Mouse (Mus musculus): Measurements from ENCODE around the gene Sec14l1. TPM values are rescaled to one million over a fixed set of nuclear protein-coding genes. Genes with fewer than 3 reads are reported as not detected.

Sec14l1 gene
- polyA plus RNA-seq, 1 experiment from 2014 or later: 51.0 TPM

DNA sequence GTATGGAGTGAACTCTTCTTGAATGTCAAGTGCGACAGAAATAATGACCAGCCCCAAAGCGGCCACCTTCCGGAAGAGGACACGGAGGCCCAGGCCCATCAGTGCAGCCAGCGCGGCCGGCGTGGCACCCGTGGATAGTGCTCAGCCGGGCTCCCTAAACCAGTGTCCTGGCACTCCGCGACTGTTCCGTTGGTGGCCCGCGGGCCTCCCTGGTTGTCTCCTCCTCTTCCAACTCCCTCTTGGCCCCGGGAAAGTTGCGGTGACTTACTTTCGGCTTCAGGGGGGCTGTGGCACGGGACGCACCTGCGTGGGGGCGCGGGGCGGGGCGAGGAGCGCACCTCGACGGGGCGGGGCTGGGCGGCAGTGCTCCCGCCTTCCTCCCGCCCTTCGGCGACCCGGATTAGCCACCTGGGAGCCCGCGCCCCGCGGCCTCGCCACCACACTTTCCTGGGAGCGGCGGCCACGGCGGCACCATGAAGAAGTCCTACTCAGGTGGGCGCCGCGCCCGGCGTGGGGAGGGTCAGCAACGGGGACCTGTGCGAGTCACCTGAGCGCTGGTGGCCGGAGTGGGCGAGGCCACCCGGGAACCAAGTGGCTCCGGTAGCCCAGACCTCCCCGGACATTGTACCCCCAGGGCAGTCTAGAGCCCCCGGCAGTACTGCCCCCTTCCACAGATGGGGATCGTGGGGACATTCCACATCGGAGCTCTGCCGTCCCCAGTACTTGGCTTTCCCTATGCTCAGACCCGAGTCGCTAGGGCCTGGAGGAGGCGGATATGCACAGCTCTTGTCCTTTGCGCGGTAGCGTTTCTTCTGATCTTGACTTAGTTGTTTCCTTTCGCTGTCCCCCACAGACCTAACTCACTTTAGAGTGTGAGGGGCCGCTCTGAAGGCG lies 84.6 kb downstream of the Sec14l1 start, which contains the start of gene Sept9:
TSS of gene Sept9 (plus strand) at position 380 of the 894 bp plus-strand sequence.
- 0 out of 2 replicates have a peak, but pooled peaks have one; percentile 20 for ATAC-seq (replicated peaks; ENCODE audit: extremely low read depth, insufficient read depth, low FRiP score)
- Histone ChIP-seq H3K4me1 (ENCODE audit: control insufficient read depth, insufficient read depth, low read length) (peaks cover 5% of the 10 kb centered on the region), H3K27me3 (ENCODE audit: control insufficient read depth, insufficient read depth, low read length) (peaks cover 16% of the 10 kb centered on the region), H3K4me2 (ENCODE audit: low read depth, low read length) (peak within 1 kb of the TSS; percentile 99), H3K4me3 (ENCODE audit: low read length) (peak within 1 kb of the TSS; percentile 55), H3K9me3 (replicated peaks; ENCODE audit: control insufficient read depth, low read length) (no peaks in the 10 kb centered on the region), H3K36me3 (ENCODE audit: control insufficient read depth, insufficient read depth) (no peaks in the 10 kb centered on the region), H3K27ac (ENCODE audit: low read length) (no peak within 1 kb of the TSS), H3K9ac (ENCODE audit: low read length) (peak within 1 kb of the TSS; percentile 70)
- WGBS: 1% methylated on average over 69 of the region's 70 CpGs

GRCm38 (mm10) chr11:117201846-117202245 lies 86.9 kb downstream of the Sec14l1 start:
- peaks cover 16% of the 10 kb centered on the region for H3K27me3 ChIP-seq (ENCODE audit: control insufficient read depth, insufficient read depth, low read length)
- peaks cover 5% of the 10 kb centered on the region for H3K4me1 ChIP-seq (ENCODE audit: control insufficient read depth, insufficient read depth, low read length)
- no peak overlapping the region for H3K27ac ChIP-seq (ENCODE audit: low read length)
- no peaks in the 10 kb centered on the region for H3K36me3 ChIP-seq (ENCODE audit: control insufficient read depth, insufficient read depth)
- 83% methylated on average over 12 of the region's 12 CpGs for WGBS
- ATAC-seq (replicated peaks; ENCODE audit: extremely low read depth, insufficient read depth, low FRiP score): no peak
- no peak overlapping the region for H3K4me2 ChIP-seq (ENCODE audit: low read depth, low read length)
- H3K9me3 ChIP-seq (replicated peaks; ENCODE audit: control insufficient read depth, low read length): no peaks in the 10 kb centered on the region
- no peak overlapping the region for H3K4me3 ChIP-seq (ENCODE audit: low read length)
- H3K9ac ChIP-seq (ENCODE audit: low read length): no peak overlapping the region

DNA sequence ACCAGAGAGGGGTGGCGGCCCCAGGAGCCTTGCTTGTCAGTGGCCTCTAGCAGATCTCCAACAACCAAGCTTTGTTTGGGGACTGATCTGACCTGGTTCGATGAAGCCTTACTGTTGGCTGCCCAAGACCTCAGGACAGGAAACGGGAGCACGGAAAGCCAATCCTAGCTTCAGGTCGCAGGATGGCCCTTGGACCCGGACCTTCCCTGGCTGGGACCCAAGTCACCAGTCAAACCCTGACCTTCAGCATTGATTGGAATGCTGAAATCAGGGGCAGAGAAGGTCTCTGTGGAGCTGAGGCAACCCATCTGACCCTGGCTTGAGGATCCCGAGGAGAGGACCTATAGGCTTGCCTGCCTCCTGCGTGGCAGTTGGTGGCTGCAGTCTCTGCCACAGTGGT lies 89.6 kb downstream of the Sec14l1 start:
- Histone ChIP-seq H3K27me3 (ENCODE audit: control insufficient read depth, insufficient read depth, low read length) (peaks cover 8% of the 10 kb centered on the region), H3K4me3 (ENCODE audit: low read length) (no peak overlapping the region), H3K4me1 (ENCODE audit: control insufficient read depth, insufficient read depth, low read length) (peaks cover 1% of the 10 kb centered on the region), H3K27ac (ENCODE audit: low read length) (no peak overlapping the region), H3K36me3 (ENCODE audit: control insufficient read depth, insufficient read depth) (no peaks in the 10 kb centered on the region), H3K4me2 (ENCODE audit: low read depth, low read length) (no peak overlapping the region), H3K9ac (ENCODE audit: low read length) (no peak overlapping the region), H3K9me3 (replicated peaks; ENCODE audit: control insufficient read depth, low read length) (no peaks in the 10 kb centered on the region)
- WGBS: 65% methylated on average over 8 of the region's 8 CpGs
- no peak for ATAC-seq (replicated peaks; ENCODE audit: extremely low read depth, insufficient read depth, low FRiP score)

- Histone ChIP-seq H3K4me3 (ENCODE audit: low read length) (no peak overlapping the region), H3K27ac (ENCODE audit: low read length) (no peak overlapping the region), H3K4me2 (ENCODE audit: low read depth, low read length) (no peak overlapping the region), H3K4me1 (ENCODE audit: control insufficient read depth, insufficient read depth, low read length) (no peaks in the 10 kb centered on the region; the same call in 1 of the 2 replicates), H3K9ac (ENCODE audit: low read length) (no peak overlapping the region), H3K27me3 (ENCODE audit: control insufficient read depth, insufficient read depth, low read length) (peaks cover 6% of the 10 kb centered on the region), H3K36me3 (ENCODE audit: control insufficient read depth, insufficient read depth) (no peaks in the 10 kb centered on the region), H3K9me3 (replicated peaks; ENCODE audit: control insufficient read depth, low read length) (no peaks in the 10 kb centered on the region)
- no peak for ATAC-seq (replicated peaks; ENCODE audit: extremely low read depth, insufficient read depth, low FRiP score)
- WGBS: 68% methylated on average over 6 of the region's 6 CpGs
These were observed 90.1 kb downstream of the Sec14l1 start for GRCm38 (mm10) chr11:117205042-117205441.

DNA sequence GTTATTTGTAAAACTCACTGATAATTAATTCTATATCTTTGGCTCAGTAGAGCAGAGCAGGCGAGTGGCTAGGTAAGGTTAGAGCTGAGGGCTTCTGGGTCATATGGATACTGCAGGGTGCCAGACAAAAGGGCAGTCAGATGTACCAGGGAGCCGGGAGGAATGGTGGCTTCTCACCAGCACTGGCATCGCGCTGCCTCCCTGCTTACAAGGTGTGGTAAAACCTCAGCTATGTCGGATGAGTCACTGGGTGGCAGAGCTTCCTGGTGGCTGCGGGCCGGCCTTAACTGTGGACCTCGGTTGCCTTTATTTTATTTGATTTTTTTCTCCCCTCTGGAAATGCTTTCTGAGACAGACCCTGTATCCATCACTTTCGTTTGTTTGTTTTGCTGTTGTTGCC lies 90.5 kb downstream of the Sec14l1 start:
- H3K4me1 ChIP-seq (ENCODE audit: control insufficient read depth, insufficient read depth, low read length): no peaks in the 10 kb centered on the region; the same call in 1 of the 2 replicates
- H3K36me3 ChIP-seq (ENCODE audit: control insufficient read depth, insufficient read depth): no peaks in the 10 kb centered on the region
- no peak overlapping the region for H3K4me2 ChIP-seq (ENCODE audit: low read depth, low read length)
- H3K27me3 ChIP-seq (ENCODE audit: control insufficient read depth, insufficient read depth, low read length): peaks cover 6% of the 10 kb centered on the region
- no peaks in the 10 kb centered on the region for H3K9me3 ChIP-seq (replicated peaks; ENCODE audit: control insufficient read depth, low read length)
- no peak for ATAC-seq (replicated peaks; ENCODE audit: extremely low read depth, insufficient read depth, low FRiP score)
- no peak overlapping the region for H3K4me3 ChIP-seq (ENCODE audit: low read length)
- no peak overlapping the region for H3K9ac ChIP-seq (ENCODE audit: low read length)
- WGBS: 81% methylated on average over 9 of the region's 9 CpGs
- H3K27ac ChIP-seq (ENCODE audit: low read length): no peak overlapping the region

GRCm38 (mm10) chr11:117207436-117207835 lies 92.5 kb downstream of the Sec14l1 start:
- no peaks in the 10 kb centered on the region; the same call in 1 of the 2 replicates for H3K4me1 ChIP-seq (ENCODE audit: control insufficient read depth, insufficient read depth, low read length)
- no peak overlapping the region for H3K27ac ChIP-seq (ENCODE audit: low read length)
- H3K4me2 ChIP-seq (ENCODE audit: low read depth, low read length): no peak overlapping the region
- no peaks in the 10 kb centered on the region for H3K9me3 ChIP-seq (replicated peaks; ENCODE audit: control insufficient read depth, low read length)
- H3K4me3 ChIP-seq (ENCODE audit: low read length): no peak overlapping the region
- peaks cover under 1% of the 10 kb centered on the region for H3K27me3 ChIP-seq (ENCODE audit: control insufficient read depth, insufficient read depth, low read length)
- 65% methylated on average over 5 of the region's 5 CpGs for WGBS
- no peak overlapping the region for H3K9ac ChIP-seq (ENCODE audit: low read length)
- no peak for ATAC-seq (replicated peaks; ENCODE audit: extremely low read depth, insufficient read depth, low FRiP score)
- H3K36me3 ChIP-seq (ENCODE audit: control insufficient read depth, insufficient read depth): no peaks in the 10 kb centered on the region

DNA sequence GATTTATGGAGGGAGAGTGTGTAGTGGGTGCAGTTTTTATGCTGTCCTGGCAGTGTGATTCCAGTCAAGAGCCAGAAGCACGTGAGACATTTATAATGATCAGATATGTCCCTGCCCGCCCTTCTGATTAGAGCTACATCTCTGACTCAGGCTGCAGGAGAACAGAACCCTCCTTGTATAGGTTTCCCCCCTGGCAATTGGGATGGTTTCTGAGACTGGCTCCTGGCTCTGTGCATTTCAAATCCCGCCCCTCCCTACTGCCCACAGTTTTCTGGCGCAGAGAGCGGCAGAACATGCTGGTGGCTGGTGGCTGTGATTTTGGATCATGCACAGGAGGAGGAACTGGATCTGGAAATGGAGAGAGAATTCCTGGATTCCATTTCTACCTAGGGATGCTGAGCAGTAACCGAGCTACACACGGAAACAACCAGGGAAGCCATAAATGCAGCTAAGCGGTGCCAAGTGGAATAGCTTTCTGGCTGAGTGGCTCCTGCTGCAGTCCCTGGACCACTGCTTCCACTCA lies 93.2 kb downstream of the Sec14l1 start:
- H3K9me3 ChIP-seq (replicated peaks; ENCODE audit: control insufficient read depth, low read length): no peaks in the 10 kb centered on the region
- no peak overlapping the region for H3K27ac ChIP-seq (ENCODE audit: low read length)
- H3K4me3 ChIP-seq (ENCODE audit: low read length): no peak overlapping the region
- no peaks in the 10 kb centered on the region; the same call in none of the 2 replicates for H3K27me3 ChIP-seq (ENCODE audit: control insufficient read depth, insufficient read depth, low read length)
- H3K36me3 ChIP-seq (ENCODE audit: control insufficient read depth, insufficient read depth): no peaks in the 10 kb centered on the region
- WGBS: 85% methylated on average over 8 of the region's 8 CpGs
- no peaks in the 10 kb centered on the region; the same call in 1 of the 2 replicates for H3K4me1 ChIP-seq (ENCODE audit: control insufficient read depth, insufficient read depth, low read length)
- no peak overlapping the region for H3K4me2 ChIP-seq (ENCODE audit: low read depth, low read length)
- no peak for ATAC-seq (replicated peaks; ENCODE audit: extremely low read depth, insufficient read depth, low FRiP score)
- H3K9ac ChIP-seq (ENCODE audit: low read length): no peak overlapping the region
